Mouse (Mus musculus) cerebellum, adult 2 months (tissue): Measurements from ENCODE around the gene Ncbp2. TPM values are rescaled to one million over a fixed set of nuclear protein-coding genes. Genes with fewer than 3 reads are reported as not detected.
"Not testable (repeated sequence)": the region's sequence is repeated elsewhere in the genome, so short reads cannot be mapped to it uniquely, and the experiment has no call there.

Experiments used
- DNase-seq, 2 experiments: peaks; one replicate each; pipeline ENCODE4 v3.0.0; 2021
- H3K27ac ChIP-seq: fragments of 200-500 bp; 2 replicates; pipeline ENCODE4 v1.5.1; 2012; ENCODE audit warnings: low read length, control low read depth, inconsistent platforms; ENCODE audit not compliant: insufficient read depth
- H3K27me3 ChIP-seq: fragments of 200-500 bp; 2 replicates; pipeline ENCODE4 v1.6.1; 2012; ENCODE audit warnings: inconsistent platforms, mild to moderate bottlenecking, low read length, moderate library complexity; ENCODE audit not compliant: control insufficient read depth, insufficient read depth
- H3K4me1 ChIP-seq: fragments of 200-500 bp; 2 replicates; pipeline ENCODE4 v1.6.1; 2011; ENCODE audit warnings: low read length; ENCODE audit not compliant: control insufficient read depth, insufficient read depth
- H3K4me3 ChIP-seq: fragments of 200-500 bp; replicated peaks from 2 replicates; pipeline ENCODE3; 2011; ENCODE audit warnings: mild to moderate bottlenecking, low read depth, low read length, control low read depth; ENCODE audit not compliant: insufficient read depth
- CTCF ChIP-seq: fragments of 200-500 bp; IDR thresholded peaks from 2 replicates; pipeline ENCODE4 v1.5.1; 2011; ENCODE audit warnings: low read depth, mild to moderate bottlenecking, control low read depth, low read length, moderate library complexity, borderline replicate concordance; ENCODE audit not compliant: insufficient read depth
- POLR2A ChIP-seq: fragments of 200-500 bp; IDR thresholded peaks from 2 replicates; pipeline ENCODE4 v1.6.1; 2011; ENCODE audit warnings: low read length, control low read depth, borderline replicate concordance; ENCODE audit not compliant: insufficient read depth
- WGBS: fragments of 180-500 bp; shearing (Covaris S2); methylation state at CpG from one replicate; pipeline ENCODE4 v1.1.7; 2018; 5-methylcytosine and 5-hydroxymethylcytosine counted together
- polyA plus RNA-seq: library from polyadenylated mRNA; depleted of rRNA; stranded (reverse); fragments of >200 nt; gene quantifications from 2 replicates; pipeline ENCODE4 v1.2.3, GENCODE M21; 2012

Gene Ncbp2
- polyA plus RNA-seq, 1 experiment = 86.5 TPM

DNA sequence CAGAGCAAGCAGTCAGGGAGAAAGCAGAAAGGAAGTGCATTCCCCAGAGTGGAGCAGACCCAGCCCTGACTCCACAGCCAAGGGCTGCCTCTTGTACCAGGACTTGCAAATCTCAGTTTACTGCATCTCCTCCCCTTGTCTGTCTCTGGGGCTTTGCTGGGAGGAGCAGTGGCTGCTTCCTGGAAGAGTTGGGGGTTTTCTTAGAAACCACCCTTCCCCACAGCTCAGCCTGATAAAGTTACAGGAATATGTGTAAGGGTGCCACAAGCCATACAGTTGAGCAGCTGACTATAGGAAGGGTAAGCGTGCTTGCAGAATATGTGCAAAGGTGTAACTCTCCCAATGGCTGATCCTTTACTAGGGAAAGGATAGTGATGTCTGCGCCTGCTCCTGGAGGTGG, 7.7 kb upstream of the Ncbp2 start:
- H3K27me3 ChIP-seq = no peaks in the 10 kb centered on the region
- no peak overlapping the region for H3K4me3 ChIP-seq
- DNase-seq = no peak
- H3K27ac ChIP-seq = no peak overlapping the region
- 79% methylated on average over 2 of the region's 2 CpGs for WGBS
- H3K4me1 ChIP-seq = peaks cover 17% of the 10 kb centered on the region
- TF ChIP-seq CTCF (no peak), POLR2A (no peak)

DNA sequence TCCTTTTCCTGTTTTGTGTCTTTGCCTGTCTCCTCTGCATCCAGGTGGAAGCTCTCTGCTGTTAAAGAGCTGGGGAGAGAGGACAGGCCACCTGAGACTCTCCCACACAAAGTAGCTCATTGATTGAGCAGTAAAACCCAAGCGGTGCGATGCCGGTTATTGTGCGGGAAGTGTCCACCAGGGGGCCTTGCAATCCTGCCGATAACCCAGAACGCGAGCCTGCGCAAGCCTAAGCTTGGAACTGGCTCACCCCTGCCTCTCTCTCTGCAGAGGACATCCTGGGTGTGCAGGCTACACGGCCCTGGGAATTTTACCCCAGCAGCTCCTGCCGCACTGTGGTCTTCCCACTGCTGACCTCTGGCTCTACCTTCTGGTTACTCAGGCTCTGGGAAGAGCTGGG, 4.3 kb upstream of the Ncbp2 start:
- TF ChIP-seq POLR2A = no peak
- TF ChIP-seq CTCF = peak; percentile 70; the same call in 1 of the 2 replicates
- peaks cover 26% of the 10 kb centered on the region for H3K4me1 ChIP-seq
- 2% methylated on average over 10 of the region's 10 CpGs for WGBS
- no peak overlapping the region for H3K4me3 ChIP-seq
- H3K27ac ChIP-seq = no peak overlapping the region
- H3K27me3 ChIP-seq = no peaks in the 10 kb centered on the region
- peak; percentile 75 to 83 for DNase-seq

DNA sequence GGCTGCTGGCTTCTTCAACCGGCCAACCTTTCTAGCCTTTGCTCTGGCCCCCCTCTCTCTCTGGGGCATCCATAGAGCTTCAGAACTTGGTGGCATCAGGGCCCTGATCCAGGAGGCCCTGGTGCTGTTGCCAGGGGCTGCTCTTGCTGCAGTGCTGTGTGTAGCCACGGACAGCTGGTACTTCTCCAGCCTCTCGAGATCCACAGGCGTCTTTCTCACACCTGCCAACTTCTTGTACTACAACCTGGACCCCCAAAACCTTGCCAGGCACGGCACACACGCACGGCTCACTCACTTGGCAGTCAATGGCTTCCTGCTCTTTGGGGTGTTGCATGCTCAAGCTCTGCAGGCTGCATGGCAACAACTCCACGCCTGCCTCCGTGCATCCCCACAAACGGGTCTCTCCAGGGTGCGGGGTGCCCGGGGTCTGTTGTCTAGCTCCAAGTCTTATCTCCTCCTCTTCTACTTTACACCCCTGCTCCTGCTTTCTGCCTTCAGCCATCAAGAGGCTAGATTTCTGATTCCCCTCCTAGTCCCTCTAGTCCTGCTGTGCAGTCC, 3.5 kb upstream of the Ncbp2 start:
- peak; percentile 31 to 37 for DNase-seq
- H3K4me1 ChIP-seq = peaks cover 26% of the 10 kb centered on the region
- WGBS = 23% methylated on average over 12 of the region's 12 CpGs
- H3K27me3 ChIP-seq = no peaks in the 10 kb centered on the region
- H3K4me3 ChIP-seq = no peak overlapping the region
- no peak overlapping the region for H3K27ac ChIP-seq
- TF ChIP-seq CTCF (no peak), POLR2A (no peak)

DNA sequence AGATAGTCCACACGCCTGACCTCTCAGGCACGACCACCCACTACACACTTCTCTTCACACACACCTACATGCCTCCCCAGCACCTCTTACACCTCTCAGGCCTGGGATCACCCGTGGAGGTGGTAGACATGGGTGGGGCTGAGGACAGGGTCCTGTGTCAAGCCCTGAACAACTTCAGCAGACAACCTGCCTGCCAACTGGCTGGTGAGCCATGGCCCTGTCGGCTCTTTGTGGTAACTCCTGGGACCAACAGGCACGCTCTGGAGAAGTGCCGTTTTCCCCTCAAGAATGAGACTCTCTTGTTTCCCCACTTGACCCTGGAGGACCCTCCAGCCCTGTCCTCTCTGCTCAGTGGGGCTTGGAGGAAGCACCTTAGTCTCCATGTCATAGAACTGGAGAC, 2.9 kb upstream of the Ncbp2 start:
- no peak overlapping the region for H3K4me3 ChIP-seq
- TF ChIP-seq POLR2A (no peak), CTCF (no peak)

DNA sequence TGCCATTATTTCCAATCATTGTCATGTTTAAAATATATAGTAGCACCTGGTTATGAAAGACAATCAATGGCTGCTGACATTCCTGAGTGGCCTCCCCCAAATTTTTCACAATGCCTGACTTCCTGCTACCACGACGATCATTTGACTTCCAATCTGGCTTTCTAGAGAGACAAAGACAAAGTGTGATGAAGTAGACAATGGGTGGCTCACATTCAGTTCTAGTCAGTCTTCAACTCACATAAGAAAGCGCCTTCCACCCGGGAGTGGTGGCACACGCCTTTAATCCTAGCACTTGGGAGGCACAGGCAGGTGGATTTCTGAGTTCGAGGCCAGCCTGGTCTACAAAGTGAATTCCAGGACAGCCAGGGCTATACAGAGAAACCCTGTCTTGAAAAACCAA, 2.3 kb upstream of the Ncbp2 start:
- H3K27ac ChIP-seq, H3K4me3 ChIP-seq, DNase-seq, H3K27me3 ChIP-seq: not testable (repeated sequence)
- peaks cover 26% of the 10 kb centered on the region for H3K4me1 ChIP-seq
- 82% methylated on average over 6 of the region's 6 CpGs for WGBS

More for the DNA sequence above, 2.9 kb upstream of the Ncbp2 start:
- DNase-seq = no peak
- Histone ChIP-seq H3K4me1 (peaks cover 26% of the 10 kb centered on the region), H3K27me3 (no peaks in the 10 kb centered on the region), H3K27ac (no peak overlapping the region)
- 81% methylated on average over 6 of the region's 6 CpGs for WGBS

DNA sequence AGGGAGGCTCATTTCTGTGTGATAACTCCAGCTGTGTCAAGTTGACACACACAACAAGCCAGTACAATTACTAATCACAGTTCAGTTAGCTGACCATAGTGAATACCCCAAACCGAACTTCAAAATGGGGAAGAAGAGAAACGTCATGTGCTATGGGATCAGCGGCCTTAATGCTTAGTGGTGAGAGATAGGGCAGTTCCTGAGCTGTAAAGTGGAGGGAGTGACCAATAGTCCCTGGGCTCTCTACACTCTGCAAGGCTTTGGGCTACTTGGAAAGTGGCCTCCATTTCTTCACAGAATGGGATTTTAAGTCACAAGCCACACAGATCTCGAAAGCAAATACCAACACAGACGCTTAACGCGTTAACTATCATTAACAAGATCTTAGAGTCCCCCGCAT, 980 bp upstream of the Ncbp2 start:
- Histone ChIP-seq H3K4me3 (peak overlapping the region; percentile 91), H3K27ac (no peak overlapping the region; the same call in 1 of the 2 replicates), H3K4me1 (peaks cover 26% of the 10 kb centered on the region), H3K27me3 (no peaks in the 10 kb centered on the region)
- TF ChIP-seq CTCF (no peak), POLR2A (no peak; the same call in 1 of the 2 replicates)
- no peak for DNase-seq
- WGBS = 28% methylated on average over 8 of the region's 8 CpGs

DNA sequence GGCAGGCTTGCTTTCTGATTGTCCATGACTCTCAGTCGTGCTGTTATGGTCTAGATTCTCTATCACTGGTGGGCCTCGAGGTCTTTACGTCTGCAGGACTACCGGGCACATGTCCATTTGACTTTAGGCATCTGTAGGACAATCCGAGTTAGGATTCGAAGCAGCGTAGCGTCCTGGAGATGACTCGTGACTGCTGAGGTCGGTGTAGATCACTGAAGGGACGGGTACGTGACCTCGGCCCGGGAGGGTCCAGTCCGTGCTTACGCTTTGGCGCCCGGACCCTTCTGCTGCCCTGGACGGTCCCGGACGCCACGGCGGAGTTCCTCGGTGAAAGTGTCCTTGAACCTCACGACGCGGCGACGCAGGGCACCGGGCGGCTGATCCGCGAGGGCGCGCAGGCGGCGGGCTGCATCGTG, 404 bp upstream of the Ncbp2 start:
- TF ChIP-seq POLR2A = no peak
- TF ChIP-seq CTCF = no peak
- Histone ChIP-seq H3K27me3 (no peaks in the 10 kb centered on the region), H3K4me1 (peaks cover 26% of the 10 kb centered on the region), H3K4me3 (peak overlapping the region; percentile 91), H3K27ac (peak overlapping the region; percentile 62)
- DNase-seq = no peak
- under 1% methylated on average over 38 of the region's 38 CpGs for WGBS

DNA sequence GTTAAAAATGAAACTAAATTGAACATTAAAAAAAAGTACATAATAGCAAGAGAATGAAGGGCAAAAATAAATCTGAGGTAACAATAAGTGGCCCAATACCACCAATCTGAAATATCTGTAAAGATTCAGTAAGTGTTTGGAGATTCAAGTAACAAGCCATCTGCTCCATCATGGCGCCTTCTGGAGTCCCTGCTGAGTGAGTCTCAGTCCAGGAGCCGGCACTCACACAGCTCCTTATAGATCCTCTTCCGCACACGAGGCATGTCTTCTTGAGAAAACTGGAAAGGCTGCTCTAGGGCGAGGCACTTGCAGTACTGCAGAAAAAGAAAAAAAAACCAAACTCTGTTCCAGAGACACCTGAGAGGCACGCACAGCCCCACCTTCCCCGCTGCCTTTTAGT, 14.9 kb downstream of the Ncbp2 start:
- Histone ChIP-seq H3K27me3 (no peaks in the 10 kb centered on the region), H3K27ac (no peak overlapping the region), H3K4me3 (no peak overlapping the region), H3K4me1 (no peaks in the 10 kb centered on the region)
- no peak for TF ChIP-seq CTCF
- no peak for TF ChIP-seq POLR2A
- DNase-seq = no peak
- 44% methylated on average over 7 of the region's 7 CpGs for WGBS
